Mouse (Mus musculus): Measurements from ENCODE around the gene Angpt4. TPM values are rescaled to one million over a fixed set of nuclear protein-coding genes. Genes with fewer than 3 reads are reported as not detected.

Angpt4 gene
- polyA plus RNA-seq, 1 experiment from 2014 or later, result 0.28 TPM

- Histone ChIP-seq H3K36me3 (no peaks in the 10 kb centered on the region), H3K4me2 (no peak overlapping the region), H3K4me3 (no peak overlapping the region), H3K9ac (no peak overlapping the region), H3K27me3 (no peaks in the 10 kb centered on the region), H3K9me3 (no peaks in the 10 kb centered on the region), H3K27ac (no peak overlapping the region), H3K4me1 (peaks cover 55% of the 10 kb centered on the region)
- ATAC-seq (ENCODE audit: insufficient number of reproducible peaks, insufficient read depth, low FRiP score, low TSS enrichment, low read depth), result no peak
- WGBS, result 35% methylated on average over 2 of the region's 2 CpGs
Observed at GRCm38 (mm10) chr2:151915111-151915510, 4.1 kb downstream of the Angpt4 start.

- 48% methylated on average over 13 of the region's 13 CpGs for WGBS
- no peak overlapping the region for H3K4me3 ChIP-seq
- H3K36me3 ChIP-seq, result no peaks in the 10 kb centered on the region
- no peaks in the 10 kb centered on the region for H3K9me3 ChIP-seq
- peaks cover 51% of the 10 kb centered on the region for H3K4me1 ChIP-seq
- no peak for ATAC-seq (ENCODE audit: insufficient number of reproducible peaks, insufficient read depth, low FRiP score, low TSS enrichment, low read depth)
- H3K27ac ChIP-seq, result peak overlapping the region; percentile 62; the same call in 1 of the 2 replicates
- peak overlapping the region; percentile 55; the same call in 1 of the 2 replicates for H3K9ac ChIP-seq
- H3K27me3 ChIP-seq, result no peaks in the 10 kb centered on the region
- H3K4me2 ChIP-seq, result no peak overlapping the region
Observed at GRCm38 (mm10) chr2:151916061-151916831, 5.2 kb downstream of the Angpt4 start.

GRCm38 (mm10) chr2:151919140-151919539 lies 8.1 kb downstream of the Angpt4 start:
- ATAC-seq (ENCODE audit: insufficient number of reproducible peaks, insufficient read depth, low FRiP score, low TSS enrichment, low read depth), result no peak
- Histone ChIP-seq H3K9ac (no peak overlapping the region), H3K27me3 (no peaks in the 10 kb centered on the region), H3K27ac (no peak overlapping the region), H3K36me3 (no peaks in the 10 kb centered on the region), H3K4me1 (peaks cover 51% of the 10 kb centered on the region), H3K4me3 (no peak overlapping the region), H3K4me2 (no peak overlapping the region), H3K9me3 (no peaks in the 10 kb centered on the region)
- WGBS, result 43% methylated on average over 9 of the region's 9 CpGs

GRCm38 (mm10) chr2:151921068-151921467 lies 10.1 kb downstream of the Angpt4 start:
- Histone ChIP-seq H3K9ac (no peak overlapping the region), H3K36me3 (no peaks in the 10 kb centered on the region), H3K9me3 (no peaks in the 10 kb centered on the region), H3K4me2 (no peak overlapping the region), H3K27me3 (no peaks in the 10 kb centered on the region), H3K4me1 (peaks cover 41% of the 10 kb centered on the region), H3K4me3 (no peak overlapping the region), H3K27ac (0 out of 2 replicates have a peak overlapping the region, but pooled peaks have one; percentile 28)
- WGBS, result 36% methylated on average over 8 of the region's 8 CpGs
- ATAC-seq (ENCODE audit: insufficient number of reproducible peaks, insufficient read depth, low FRiP score, low TSS enrichment, low read depth), result no peak

GRCm38 (mm10) chr2:151921596-151921995 lies 10.6 kb downstream of the Angpt4 start:
- Histone ChIP-seq H3K9me3 (no peaks in the 10 kb centered on the region), H3K9ac (no peak overlapping the region), H3K4me2 (no peak overlapping the region), H3K4me3 (no peak overlapping the region), H3K4me1 (peaks cover 36% of the 10 kb centered on the region), H3K27me3 (no peaks in the 10 kb centered on the region), H3K36me3 (no peaks in the 10 kb centered on the region), H3K27ac (0 out of 2 replicates have a peak overlapping the region, but pooled peaks have one; percentile 28)
- ATAC-seq (ENCODE audit: insufficient number of reproducible peaks, insufficient read depth, low FRiP score, low TSS enrichment, low read depth), result 0 out of 2 replicates have a peak, but pooled peaks have one; percentile 24
- 13% methylated on average over 4 of the region's 4 CpGs for WGBS

DNA sequence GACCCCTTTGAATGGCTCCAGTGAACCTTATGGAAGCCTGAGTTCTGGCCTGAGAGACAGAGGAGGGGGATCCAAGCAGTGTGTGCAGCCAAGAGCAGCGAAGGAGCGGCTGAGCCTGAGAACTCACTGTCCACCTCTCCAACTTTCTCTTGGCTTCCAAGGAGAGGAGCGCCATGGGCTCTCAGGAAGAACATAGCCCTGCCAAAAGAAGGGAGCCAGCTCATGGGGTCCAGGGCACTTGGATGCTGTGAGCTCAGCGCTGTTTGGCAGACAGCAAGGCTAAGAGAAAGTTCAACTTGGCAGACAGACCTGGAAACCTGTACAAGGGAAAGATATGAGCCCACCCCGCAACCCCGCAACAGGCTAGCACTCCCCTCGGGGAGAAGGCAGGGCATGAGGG lies 13.3 kb downstream of the Angpt4 start:
- H3K4me3 ChIP-seq, result no peak overlapping the region
- no peak overlapping the region for H3K4me2 ChIP-seq
- H3K4me1 ChIP-seq, result peaks cover 15% of the 10 kb centered on the region
- no peaks in the 10 kb centered on the region for H3K36me3 ChIP-seq
- ATAC-seq (ENCODE audit: insufficient number of reproducible peaks, insufficient read depth, low FRiP score, low TSS enrichment, low read depth), result no peak
- no peaks in the 10 kb centered on the region for H3K9me3 ChIP-seq
- 88% methylated on average over 7 of the region's 7 CpGs for WGBS
- no peak overlapping the region for H3K9ac ChIP-seq
- H3K27me3 ChIP-seq, result no peaks in the 10 kb centered on the region
- no peak overlapping the region for H3K27ac ChIP-seq

GRCm38 (mm10) chr2:151925715-151926114 lies 14.7 kb downstream of the Angpt4 start:
- Histone ChIP-seq H3K9ac (no peak overlapping the region), H3K9me3 (no peaks in the 10 kb centered on the region), H3K27me3 (no peaks in the 10 kb centered on the region), H3K4me3 (no peak overlapping the region), H3K36me3 (no peaks in the 10 kb centered on the region), H3K4me2 (no peak overlapping the region), H3K27ac (no peak overlapping the region), H3K4me1 (peaks cover 11% of the 10 kb centered on the region)
- WGBS, result 61% methylated on average over 4 of the region's 4 CpGs
- ATAC-seq (ENCODE audit: insufficient number of reproducible peaks, insufficient read depth, low FRiP score, low TSS enrichment, low read depth), result no peak

DNA sequence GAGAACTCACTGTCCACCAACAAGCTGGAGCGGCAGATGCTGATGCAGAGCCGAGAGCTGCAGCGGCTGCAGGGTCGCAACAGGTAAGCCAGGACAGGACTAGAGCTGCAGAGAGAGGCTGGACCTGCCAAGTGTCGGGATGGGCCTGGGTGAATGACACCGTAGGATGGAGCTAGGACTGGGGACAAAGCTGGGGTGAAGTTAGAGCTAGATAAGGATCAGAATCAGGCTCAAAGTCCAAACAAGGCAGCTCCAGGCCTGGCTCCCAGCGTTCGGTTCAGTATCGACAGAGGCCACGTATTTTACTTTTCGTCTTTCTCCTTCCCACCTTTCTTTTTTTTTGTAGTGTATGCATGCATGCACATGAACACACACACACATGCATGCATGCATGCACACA lies 16.1 kb downstream of the Angpt4 start:
- WGBS, result 90% methylated on average over 11 of the region's 11 CpGs
- Histone ChIP-seq H3K9me3 (no peaks in the 10 kb centered on the region), H3K27me3 (no peaks in the 10 kb centered on the region), H3K4me2 (no peak overlapping the region), H3K9ac (no peak overlapping the region), H3K4me3 (no peak overlapping the region), H3K27ac (no peak overlapping the region), H3K36me3 (no peaks in the 10 kb centered on the region), H3K4me1 (no peaks in the 10 kb centered on the region)
- ATAC-seq (ENCODE audit: insufficient number of reproducible peaks, insufficient read depth, low FRiP score, low TSS enrichment, low read depth), result no peak

DNA sequence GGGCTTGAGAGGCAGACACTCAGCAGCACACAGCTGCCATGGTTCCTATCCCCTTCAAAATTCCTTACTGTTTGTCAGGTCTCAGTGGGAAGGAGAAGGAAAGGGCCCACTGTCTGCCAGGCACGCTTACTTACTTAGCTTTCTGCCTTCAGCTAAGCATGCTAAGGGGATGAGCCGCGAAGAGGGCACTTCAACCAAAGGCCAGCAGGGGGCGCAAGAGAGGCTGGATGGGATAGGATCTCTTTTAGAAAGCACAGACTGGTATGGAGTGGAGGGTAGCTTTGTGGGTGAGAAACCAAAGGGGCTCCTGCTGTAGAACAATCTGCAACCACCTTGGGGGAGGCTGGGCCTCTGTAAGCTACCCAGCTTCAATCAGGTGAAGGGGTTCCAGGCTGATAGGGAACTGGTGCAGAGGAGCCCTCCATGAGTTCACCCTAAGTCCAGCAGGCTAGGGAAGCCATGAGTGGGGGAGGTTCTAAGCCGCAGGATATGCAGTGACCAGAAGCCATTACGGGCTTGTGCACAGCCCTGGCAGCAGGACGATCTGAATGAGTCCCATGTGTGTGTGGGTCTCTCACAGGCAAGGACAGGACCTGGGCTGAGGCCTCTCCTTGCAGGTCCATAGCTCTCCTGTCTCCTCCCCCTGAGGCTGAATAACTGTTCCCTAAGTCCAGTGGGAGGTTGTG lies 19.5 kb downstream of the Angpt4 start:
- WGBS, result 24% methylated on average over 7 of the region's 7 CpGs
- Histone ChIP-seq H3K4me3 (no peak overlapping the region), H3K9me3 (no peaks in the 10 kb centered on the region), H3K36me3 (no peaks in the 10 kb centered on the region), H3K4me2 (no peak overlapping the region), H3K27me3 (no peaks in the 10 kb centered on the region), H3K27ac (no peak overlapping the region), H3K9ac (no peak overlapping the region), H3K4me1 (no peaks in the 10 kb centered on the region)
- no peak for ATAC-seq (ENCODE audit: insufficient number of reproducible peaks, insufficient read depth, low FRiP score, low TSS enrichment, low read depth)

DNA sequence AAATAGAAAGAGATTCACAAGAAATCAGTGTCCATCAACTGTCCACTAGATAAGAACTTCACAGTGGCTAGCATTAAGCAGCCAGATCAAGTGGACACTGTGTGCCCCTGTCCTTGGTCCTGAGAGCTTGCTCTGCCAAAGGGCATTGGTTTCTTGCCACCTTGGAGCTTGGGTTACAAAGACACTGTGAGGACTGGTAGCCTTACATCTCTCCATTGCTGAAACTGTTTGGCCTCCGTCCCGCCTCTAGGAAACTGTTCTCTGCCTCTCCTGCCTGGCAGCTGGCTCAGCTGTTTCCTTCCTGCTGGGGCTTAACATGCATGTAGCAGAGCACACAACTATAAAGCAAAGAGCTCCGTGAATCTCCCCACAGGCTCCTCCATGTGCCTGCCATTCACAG lies 26.9 kb downstream of the Angpt4 start:
- H3K4me1 ChIP-seq, result peaks cover 11% of the 10 kb centered on the region
- no peak overlapping the region for H3K9ac ChIP-seq
- no peak for ATAC-seq (ENCODE audit: insufficient number of reproducible peaks, insufficient read depth, low FRiP score, low TSS enrichment, low read depth)
- no peak overlapping the region for H3K27ac ChIP-seq
- no peak overlapping the region for H3K4me2 ChIP-seq
- H3K4me3 ChIP-seq, result no peak overlapping the region
- 0 out of 2 replicates have a peak, but pooled peaks cover 2% of the 10 kb centered on the region for H3K27me3 ChIP-seq
- H3K36me3 ChIP-seq, result no peaks in the 10 kb centered on the region
- H3K9me3 ChIP-seq, result no peaks in the 10 kb centered on the region
- WGBS, result 38% methylated on average over 3 of the region's 3 CpGs

DNA sequence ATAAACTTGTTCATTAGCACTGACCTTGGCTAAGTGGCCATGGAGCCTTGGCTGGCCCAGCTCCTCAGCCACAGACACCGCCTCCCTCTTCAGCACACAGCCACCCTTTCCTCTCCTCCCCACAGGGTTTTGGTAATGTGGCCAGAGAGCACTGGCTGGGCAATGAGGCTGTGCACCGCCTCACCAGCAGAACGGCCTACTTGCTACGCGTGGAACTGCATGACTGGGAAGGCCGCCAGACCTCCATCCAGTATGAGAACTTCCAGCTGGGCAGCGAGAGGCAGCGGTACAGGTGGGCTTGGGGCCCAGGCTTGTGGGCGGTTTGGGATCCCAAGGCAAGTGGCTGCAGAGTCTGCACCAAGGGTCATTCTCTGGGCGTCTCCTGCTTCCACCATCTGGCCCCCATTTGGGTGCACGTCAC lies 27.8 kb downstream of the Angpt4 start:
- Histone ChIP-seq H3K27ac (no peak overlapping the region), H3K27me3 (0 out of 2 replicates have a peak, but pooled peaks cover 2% of the 10 kb centered on the region), H3K9me3 (no peaks in the 10 kb centered on the region), H3K36me3 (no peaks in the 10 kb centered on the region), H3K4me1 (peaks cover 11% of the 10 kb centered on the region), H3K9ac (no peak overlapping the region), H3K4me2 (no peak overlapping the region), H3K4me3 (no peak overlapping the region)
- no peak for ATAC-seq (ENCODE audit: insufficient number of reproducible peaks, insufficient read depth, low FRiP score, low TSS enrichment, low read depth)
- 72% methylated on average over 11 of the region's 11 CpGs for WGBS

Measured in embryonic facial prominence, embryonic 13.5 days (tissue).